Mouse (Mus musculus) T-helper 17 cell (primary cell): ENCODE data around the gene Foxc1.

ENCODE experiments used
- in situ Hi-C, 2 experiments: fragments of 300-600 bp; cut with MboI, MseI; formaldehyde crosslinking; loops; 1 replicate in 1 of 2; 2 replicates in 1 of 2; pipeline ENCODE4 v1.15.1; 2025; ENCODE audit warnings: high pct_unique_total_duplicates in 2 of 2

Foxc1 gene

GRCm38 (mm10) chr13:31827820-31828332 is 21.4 kb downstream of the Foxc1 start:
- in situ Hi-C loops = no loop called here

GRCm38 (mm10) chr13:31828446-31828845 is 22.0 kb downstream of the Foxc1 start:
- in situ Hi-C loops = no loop called here

- in situ Hi-C loops = no loop called here
Observed at GRCm38 (mm10) chr13:31830332-31830731, 23.9 kb downstream of the Foxc1 start.

GRCm38 (mm10) chr13:31835802-31836201 is 29.4 kb downstream of the Foxc1 start:
- in situ Hi-C loops = no loop called here

GRCm38 (mm10) chr13:31849258-31849971 is 43.0 kb downstream of the Foxc1 start:
- in situ Hi-C loops = no loop called here

- in situ Hi-C loops = no loop called here
Observed at GRCm38 (mm10) chr13:31853564-31853963, 47.1 kb downstream of the Foxc1 start.

GRCm38 (mm10) chr13:31854000-31854399 is 47.6 kb downstream of the Foxc1 start:
- in situ Hi-C loops = no loop called here

GRCm38 (mm10) chr13:31860200-31860599 is 53.8 kb downstream of the Foxc1 start:
- in situ Hi-C loops = no loop called here
